Mouse (Mus musculus): Measurements from ENCODE around the gene BC117090.

- no peak for TF ChIP-seq UBTF (IDR thresholded peaks at IDR 0.05; ENCODE audit: low read depth, low read length)
- no peak for TF ChIP-seq MAZ (IDR thresholded peaks at IDR 0.05; ENCODE audit: low read depth, low read length)
- TF ChIP-seq MEF2A (IDR thresholded peaks at IDR 0.05; ENCODE audit: borderline replicate concordance, low read depth, low read length) = no peak
- no peak for TF ChIP-seq RCOR1 (conservative IDR thresholded peaks at IDR 0.05; ENCODE audit: low read depth, low read length)
- no peak for TF ChIP-seq EP300 (IDR thresholded peaks at IDR 0.05; ENCODE audit: low read length)
- no peak for TF ChIP-seq CTCF (conservative IDR thresholded peaks at IDR 0.05 in 1 of 2, IDR thresholded peaks at IDR 0.05 in 1 of 2; ENCODE audit: low read depth in 2 of 2, low read length in 2 of 2)
- no peak for TF ChIP-seq POLR2AphosphoS2 (IDR thresholded peaks at IDR 0.05; ENCODE audit: low read depth, low read length)
- TF ChIP-seq MAX (IDR thresholded peaks at IDR 0.05; ENCODE audit: low read length) = no peak
- no peak for TF ChIP-seq POLR2A (IDR thresholded peaks at IDR 0.05; ENCODE audit: low read depth, low read length)
- TF ChIP-seq MYC (IDR thresholded peaks at IDR 0.05; ENCODE audit: low read depth, low read length) = no peak
Observed at GRCm38 (mm10) chr16:36334232-36334631, at the start of gene BC117090.
